Mouse (Mus musculus): ENCODE data around the gene Tnfrsf1a. TPM values are rescaled to one million over a fixed set of nuclear protein-coding genes. Genes with fewer than 3 reads are reported as not detected.

The Tnfrsf1a gene
- total and polyA plus RNA-seq, 3 experiments: 208 to 368 (median 308) TPM

DNA sequence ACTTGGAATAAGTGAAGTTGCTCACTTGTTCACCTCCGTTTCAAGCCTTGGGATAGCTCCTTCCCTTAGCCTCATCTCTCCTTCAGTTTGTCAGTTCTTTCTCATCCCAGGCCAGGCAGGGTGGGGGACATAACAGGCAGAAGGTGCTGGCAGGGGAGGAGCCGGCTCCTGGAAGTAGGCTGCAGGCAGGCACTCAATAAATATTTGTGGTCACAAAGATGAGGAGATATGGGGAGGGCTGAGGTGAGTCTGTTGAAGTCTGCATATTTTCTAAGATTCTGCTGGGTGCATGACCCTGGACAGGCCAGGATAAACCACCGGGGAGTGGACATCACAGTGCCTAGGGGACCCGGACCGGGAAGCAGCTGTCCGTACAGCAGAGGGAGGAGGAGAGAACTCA lies 25.6 kb upstream of the Tnfrsf1a start:
- no peak for DNase-seq

- DNase-seq: peak; percentile 73
Observed at GRCm38 (mm10) chr6:125325337-125325736, 23.8 kb upstream of the Tnfrsf1a start.

DNA sequence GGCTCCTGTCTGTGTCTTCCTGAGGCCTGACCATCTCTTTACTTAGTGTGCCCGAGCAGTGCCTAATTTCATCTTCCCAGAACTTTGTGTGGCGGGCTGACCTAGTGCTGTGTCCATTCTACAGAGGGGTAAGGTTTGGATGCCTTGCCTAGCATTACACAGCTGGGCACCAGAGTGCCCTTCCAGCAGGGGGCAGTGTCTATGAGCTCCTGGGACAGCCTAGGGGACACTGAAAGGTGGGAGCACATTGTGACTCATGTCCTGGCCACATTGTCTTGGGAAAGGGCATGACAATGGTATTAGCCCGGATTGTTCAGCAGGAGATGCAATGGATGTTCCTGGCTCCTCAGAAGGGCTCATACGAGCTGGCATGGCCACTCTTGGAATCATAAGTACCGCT lies 20.9 kb upstream of the Tnfrsf1a start:
- peak; percentile 69 for DNase-seq

- peak; percentile 98 for DNase-seq
Observed at GRCm38 (mm10) chr6:125330626-125331326, 18.4 kb upstream of the Tnfrsf1a start.

GRCm38 (mm10) chr6:125333112-125333899 lies 15.9 kb upstream of the Tnfrsf1a start:
- no peak for DNase-seq

DNA sequence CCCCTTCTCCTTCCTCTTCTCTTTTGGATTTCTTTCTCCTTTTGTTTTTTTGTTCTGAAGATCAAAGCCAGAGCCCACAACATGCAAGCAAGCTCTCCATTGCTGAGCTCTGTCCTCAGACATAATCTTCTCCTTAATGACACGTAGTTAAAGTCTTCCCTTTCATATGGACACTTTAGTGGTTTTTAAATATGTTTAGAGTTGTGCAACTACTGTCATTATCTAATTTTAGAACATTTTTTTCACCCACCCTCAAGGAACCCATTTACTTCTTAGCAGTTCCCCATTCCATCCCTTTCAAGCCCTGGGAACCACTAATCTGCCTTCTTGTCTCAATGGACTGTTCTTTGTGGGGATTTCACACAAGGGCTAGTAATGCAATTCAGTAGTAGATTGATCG lies 14.8 kb upstream of the Tnfrsf1a start:
- no peak for DNase-seq

GRCm38 (mm10) chr6:125338791-125339660 lies 10.1 kb upstream of the Tnfrsf1a start:
- DNase-seq: no peak

DNA sequence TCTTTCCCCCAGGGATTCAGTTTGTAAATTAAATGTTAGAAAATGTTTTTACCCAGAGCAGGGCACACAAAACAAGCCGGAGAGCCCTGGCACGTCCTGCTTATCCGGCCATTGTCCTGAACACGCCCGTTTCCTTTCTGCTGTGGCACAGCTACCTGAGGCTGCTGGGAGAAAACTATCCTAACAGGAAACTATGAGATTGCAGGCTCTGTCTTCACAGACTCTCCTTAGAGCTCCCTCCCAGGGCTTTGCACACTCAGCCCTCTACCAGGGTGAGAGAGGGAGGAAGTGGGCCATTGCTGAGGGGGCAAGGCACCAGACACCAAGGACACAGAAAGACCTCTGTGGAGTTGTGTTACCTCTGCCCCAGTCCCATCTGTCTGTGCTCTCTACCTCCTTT lies 8.9 kb upstream of the Tnfrsf1a start:
- DNase-seq: no peak

- no peak for DNase-seq
Observed at GRCm38 (mm10) chr6:125342198-125342597, 7.0 kb upstream of the Tnfrsf1a start.

- DNase-seq: no peak
Observed at GRCm38 (mm10) chr6:125344084-125344483, 5.1 kb upstream of the Tnfrsf1a start.

DNA sequence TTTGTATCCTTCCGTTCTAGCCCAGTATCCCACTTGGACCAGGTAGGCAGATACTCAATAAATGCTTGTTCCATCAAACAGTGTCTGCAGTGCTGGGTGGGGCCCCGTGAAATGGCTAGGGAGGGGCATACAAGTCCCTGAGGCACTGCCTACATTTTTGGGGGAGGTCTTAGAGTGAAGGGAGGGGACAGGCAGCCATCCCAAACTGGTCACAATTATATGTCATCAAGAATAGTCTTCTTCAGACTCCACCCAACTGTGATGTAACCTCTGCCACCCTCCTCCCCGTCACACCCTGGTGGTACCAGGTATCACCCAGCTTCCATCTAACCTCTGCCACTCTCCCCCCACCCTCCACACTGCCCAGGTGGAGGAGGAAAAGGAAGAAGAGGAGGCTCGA lies 4.3 kb upstream of the Tnfrsf1a start:
- no peak for DNase-seq

GRCm38 (mm10) chr6:125345625-125346024 lies 3.5 kb upstream of the Tnfrsf1a start:
- DNase-seq: no peak

GRCm38 (mm10) chr6:125346029-125346428 lies 3.1 kb upstream of the Tnfrsf1a start:
- DNase-seq: no peak

DNA sequence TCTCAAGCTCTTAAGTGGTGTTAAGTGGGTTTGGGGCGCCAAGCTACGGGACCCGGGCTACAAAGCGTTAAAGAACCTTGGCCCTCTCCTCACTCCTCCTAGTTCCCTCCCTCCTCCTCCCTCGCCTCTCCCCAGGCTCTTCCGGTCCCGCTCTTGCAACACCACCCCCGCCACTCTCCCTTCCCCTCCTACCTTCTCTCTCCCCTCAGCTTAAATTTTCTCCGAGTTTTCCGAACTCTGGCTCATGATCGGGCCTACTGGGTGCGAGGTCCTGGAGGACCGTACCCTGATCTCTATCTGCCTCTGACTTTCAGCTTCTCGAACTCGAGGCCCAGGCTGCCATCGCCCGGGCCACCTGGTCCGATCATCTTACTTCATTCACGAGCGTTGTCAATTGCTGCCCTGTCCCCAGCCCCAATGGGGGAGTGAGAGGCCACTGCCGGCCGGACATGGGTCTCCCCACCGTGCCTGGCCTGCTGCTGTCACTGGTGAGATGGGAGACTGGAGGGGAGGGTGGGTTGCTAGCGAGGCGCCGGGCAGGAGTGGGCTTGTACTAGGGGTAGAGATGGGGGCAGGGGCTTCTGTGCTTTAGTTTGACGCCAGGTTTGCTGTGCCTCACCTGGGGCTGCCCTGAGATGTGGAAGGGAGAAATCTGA lies 541 bp downstream of the Tnfrsf1a start:
- DNase-seq: peak; percentile 89

DNA sequence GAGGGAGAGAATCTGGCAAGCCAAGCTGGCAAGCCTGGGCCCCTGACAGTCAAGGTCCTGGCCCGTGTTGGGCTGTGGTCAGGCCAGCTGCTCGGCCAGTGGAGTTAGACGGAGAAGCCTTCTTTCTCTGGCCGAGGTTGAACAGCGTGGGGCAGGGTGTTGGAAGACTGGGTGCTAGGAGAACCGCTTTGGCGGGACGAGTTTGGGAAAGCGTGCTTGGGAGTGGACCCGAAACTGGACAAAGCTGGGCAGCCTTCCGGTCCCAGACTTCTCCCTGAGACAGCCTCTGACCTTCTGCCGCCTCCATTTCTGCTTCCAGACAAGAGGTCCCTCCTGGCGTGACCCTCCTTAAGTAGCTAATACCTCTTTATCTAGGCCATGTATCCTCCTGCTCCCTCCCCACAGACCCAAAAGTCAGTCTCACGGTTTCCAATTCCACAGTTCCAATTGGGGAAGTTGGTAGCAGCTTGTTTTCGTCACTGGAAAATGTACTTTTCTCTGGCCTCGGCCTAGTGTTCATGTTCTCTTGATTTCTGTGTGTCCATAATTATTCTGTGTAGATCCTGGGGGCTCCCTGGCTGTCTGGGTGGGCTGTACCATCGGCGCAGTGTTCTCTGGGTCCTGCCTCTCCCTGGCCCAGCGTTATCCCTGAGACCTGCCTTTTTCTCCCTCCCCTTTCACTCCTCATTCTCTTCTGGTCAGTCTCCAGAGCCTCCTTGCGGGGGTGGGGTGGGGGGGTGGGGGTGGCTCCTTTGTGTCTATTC lies 1.3 kb downstream of the Tnfrsf1a start:
- peak; percentile 74 for DNase-seq

- DNase-seq: peak; percentile 52
Observed at GRCm38 (mm10) chr6:125350995-125351324, 1.8 kb downstream of the Tnfrsf1a start.

GRCm38 (mm10) chr6:125351368-125352045 lies 2.3 kb downstream of the Tnfrsf1a start:
- peak; percentile 92 for DNase-seq

GRCm38 (mm10) chr6:125352046-125352384 lies 2.9 kb downstream of the Tnfrsf1a start:
- DNase-seq: no peak

DNA sequence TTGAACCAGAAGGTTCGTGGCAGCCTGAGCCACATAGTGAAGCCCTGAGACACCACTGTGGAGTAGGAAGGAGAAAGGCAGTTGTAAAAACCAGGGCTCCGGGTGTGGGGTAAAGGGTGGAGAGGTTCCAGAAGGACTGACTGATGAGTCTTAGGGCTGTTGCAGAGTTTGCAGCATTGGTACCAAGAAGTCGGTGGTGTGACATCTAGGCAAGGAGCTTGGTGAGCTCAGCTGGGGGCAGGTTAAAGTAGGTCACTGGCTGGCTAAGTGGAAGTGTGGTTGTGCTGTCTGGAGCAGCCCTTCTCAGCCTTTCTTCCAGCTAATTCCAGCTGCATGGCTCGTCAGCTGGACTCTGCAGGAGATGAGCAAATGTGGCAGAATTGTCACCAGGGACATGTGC lies 3.6 kb downstream of the Tnfrsf1a start:
- DNase-seq: peak; percentile 51

DNA sequence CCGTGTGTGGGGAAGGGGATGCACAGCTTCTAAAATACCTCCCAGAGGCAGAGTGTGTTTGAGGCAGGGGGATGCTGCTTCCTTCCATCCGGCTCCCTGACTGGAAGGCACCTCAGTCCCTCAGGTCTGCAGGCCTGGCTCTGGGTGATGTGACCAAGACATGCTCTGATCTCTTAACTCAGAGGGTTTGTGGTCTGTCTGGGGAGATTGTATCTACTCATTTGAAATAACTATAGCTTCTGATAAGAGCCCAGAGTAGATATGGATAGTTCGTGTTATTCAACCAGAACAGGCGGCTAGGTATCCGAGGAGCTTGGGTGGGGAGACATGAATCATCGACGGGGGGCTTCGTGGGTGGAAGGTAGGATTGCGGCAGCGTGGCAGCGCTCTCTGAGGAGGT lies 4.1 kb downstream of the Tnfrsf1a start:
- no peak for DNase-seq

- no peak for DNase-seq
Observed at GRCm38 (mm10) chr6:125353655-125354054, 4.5 kb downstream of the Tnfrsf1a start.

All from adrenal gland, adult 2 months (tissue).